Mouse (Mus musculus) spleen, postnatal 0 days (tissue): Measurements from ENCODE around the gene H2al1m. TPM values are rescaled to one million over a fixed set of nuclear protein-coding genes. Genes with fewer than 3 reads are reported as not detected.

Experiments used
- polyA plus RNA-seq: library from polyadenylated mRNA; unstranded; fragments of >200 nt; fragmentation: Nextera tagmentation; extraction: Ambion mirVana; gene quantifications from 2 replicates; pipeline ENCODE4 v1.2.1, GENCODE M21; 2015

H2al1m gene
- 1.1 and 1.3 TPM in 2 replicates for polyA plus RNA-seq

DNA sequence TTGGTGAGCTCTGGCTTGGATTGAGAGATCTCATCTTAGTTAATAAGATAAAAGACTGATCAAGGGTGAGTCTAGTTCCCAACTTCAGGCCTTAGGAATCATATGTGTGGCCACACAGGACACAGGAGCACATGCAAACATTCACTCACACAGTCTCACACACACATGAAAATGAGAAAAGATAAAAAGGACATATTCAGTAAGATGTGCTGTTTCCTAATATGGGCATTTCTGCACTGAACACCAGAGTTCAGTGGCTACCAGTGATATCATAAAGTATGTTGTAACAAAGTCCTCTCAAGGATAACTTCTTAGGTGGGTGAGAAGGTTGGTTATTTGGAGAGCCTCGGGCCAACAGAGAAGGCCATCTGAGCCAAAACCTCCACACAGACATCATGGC lies at the start of gene H2al1m:
Gene H2al1m, plus strand, starts transcription at position 301 of the 400 bp plus-strand sequence.

GRCm38 (mm10) chrX:9256766-9257165 lies 26.8 kb upstream of the H2al1m start, which contains the start of gene Gm14862:
TSS of gene Gm14862 (minus strand) at chrX:9256899.

DNA sequence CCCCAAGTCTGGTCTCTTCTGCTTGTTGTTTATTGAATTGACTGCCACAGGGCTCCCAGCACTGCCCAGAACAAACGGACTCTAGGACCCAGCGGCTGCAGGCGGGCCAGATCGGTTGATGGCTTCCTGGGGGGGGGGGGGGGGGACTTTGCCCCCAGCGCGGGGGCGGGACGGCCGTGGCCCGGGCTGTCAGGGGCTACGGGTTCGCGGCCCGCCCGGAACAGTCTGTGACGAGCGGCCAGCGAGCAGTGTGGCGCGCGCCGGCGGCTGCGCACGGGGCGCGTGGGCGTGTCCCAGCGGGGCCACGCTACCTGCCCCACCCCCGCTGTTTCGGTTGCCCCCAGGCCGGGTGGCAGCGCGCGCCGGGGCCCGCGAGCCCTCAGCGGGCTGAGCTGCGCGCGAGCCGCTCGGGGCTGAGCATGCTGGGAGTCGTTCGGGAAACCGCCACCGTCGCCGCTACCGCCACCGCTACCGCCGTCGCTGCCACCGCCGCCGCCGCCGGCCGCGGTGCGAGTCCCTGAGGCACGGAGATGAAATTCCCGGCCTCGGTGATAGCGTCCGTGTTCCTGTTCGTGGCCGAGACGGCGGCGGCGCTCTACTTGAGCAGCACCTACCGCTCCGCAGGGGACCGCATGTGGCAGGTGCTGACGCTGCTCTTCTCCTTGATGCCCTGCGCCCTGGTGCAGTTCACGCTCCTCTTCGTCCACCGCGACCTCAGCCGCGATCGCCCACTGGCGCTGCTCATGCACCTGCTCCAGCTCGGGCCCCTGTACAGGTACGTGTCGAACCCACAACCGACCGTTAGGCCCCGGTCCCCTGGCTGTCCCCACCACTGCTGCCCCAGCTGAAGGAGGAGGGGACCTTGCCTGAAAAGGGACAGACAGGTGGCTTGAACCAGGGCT lies 10.9 kb upstream of the H2al1m start, which contains the start of gene Xk:
Gene Xk, plus strand, starts transcription at position 297 of the 902 bp plus-strand sequence.

Other genes starting within 250 kb of the H2al1m start
- gene Fthl17f, start 220.7 kb upstream of the H2al1m start, polyA plus RNA-seq: not detected in 2 replicates
- not detected in 2 replicates for gene 4930402K13Rik, start 179.2 kb upstream of the H2al1m start, polyA plus RNA-seq
- gene Lancl3, start 83.9 kb upstream of the H2al1m start, polyA plus RNA-seq: 0.64 and 0.70 TPM in 2 replicates
- 2.5 and 2.6 TPM in 2 replicates for gene Gm14862, start 26.9 kb upstream of the H2al1m start, polyA plus RNA-seq
- 11.7 and 15.1 TPM in 2 replicates for gene Xk, start 11.0 kb upstream of the H2al1m start, polyA plus RNA-seq
- gene H2al1k, start 66.9 kb downstream of the H2al1m start, polyA plus RNA-seq: not detected in 2 replicates
- gene Cybb, start 204.0 kb downstream of the H2al1m start, polyA plus RNA-seq: 25.8 and 34.2 TPM in 2 replicates